Mouse (Mus musculus) liver, embryonic 13.5 days (tissue): ENCODE data around the gene Selenos. TPM values are rescaled to one million over a fixed set of nuclear protein-coding genes. Genes with fewer than 3 reads are reported as not detected.
A peak's percentile ranks its signal among the peaks of the same experiment; 100 is the strongest.

Experiments used
- ATAC-seq: fragments of 200-750 bp; cut with Nextera tagmentation; 2 replicates; pipeline ENCODE4 v1.8.0; 2017; ENCODE audit warnings: low read depth, mild to moderate bottlenecking, moderate number of reproducible peaks, moderate library complexity
- DNase-seq: peaks from one replicate; pipeline ENCODE4 v3.0.0; 2022
- H3K27ac ChIP-seq: fragments of 300-500 bp; sonication (generic); 2 replicates; pipeline ENCODE4 v1.5.1; 2015; ENCODE audit warnings: moderate library complexity, mild to moderate bottlenecking, inconsistent platforms
- H3K27me3 ChIP-seq: fragments of 300-500 bp; sonication (generic); 2 replicates; pipeline ENCODE4 v1.6.1; 2015; ENCODE audit warnings: mild to moderate bottlenecking, inconsistent platforms
- H3K36me3 ChIP-seq: fragments of 300-500 bp; sonication (generic); 2 replicates; pipeline ENCODE4 v1.6.1; 2015; ENCODE audit warnings: mild to moderate bottlenecking, inconsistent platforms
- H3K4me1 ChIP-seq: fragments of 300-500 bp; sonication (generic); replicated peaks from 2 replicates; pipeline ENCODE4 v1.6.1; 2015; ENCODE audit warnings: inconsistent platforms
- H3K4me2 ChIP-seq: fragments of 300-500 bp; sonication (generic); 2 replicates; pipeline ENCODE4 v1.6.1; 2015; ENCODE audit warnings: inconsistent platforms, mild to moderate bottlenecking, moderate library complexity
- H3K4me3 ChIP-seq: fragments of 300-500 bp; sonication (generic); replicated peaks from 2 replicates; pipeline ENCODE4 v1.5.1; 2015; ENCODE audit warnings: mild to moderate bottlenecking, inconsistent platforms
- H3K9ac ChIP-seq: fragments of 300-500 bp; sonication (generic); 2 replicates; pipeline ENCODE4 v1.6.1; 2015; ENCODE audit warnings: mild to moderate bottlenecking, inconsistent platforms
- H3K9me3 ChIP-seq: fragments of 300-500 bp; sonication (generic); replicated peaks from 2 replicates; pipeline ENCODE4 v1.6.1; 2016; ENCODE audit warnings: inconsistent platforms
- WGBS: fragments of 180-500 bp; shearing (Covaris S2); methylation state at CpG from one replicate; pipeline ENCODE4 v1.1.7; 2015; ENCODE audit not compliant: insufficient replicate concordance; 5-methylcytosine and 5-hydroxymethylcytosine counted together
- polyA plus RNA-seq: library from polyadenylated mRNA; unstranded; fragments of >200 nt; fragmentation: Nextera tagmentation; extraction: Ambion mirVana; gene quantifications from 2 replicates; pipeline ENCODE4 v1.2.1, GENCODE M21; 2015

The Selenos gene
- polyA plus RNA-seq, 1 experiment from 2014 or later, result 64.6 TPM

GRCm38 (mm10) chr7:66120702-66121396 lies 41.4 kb downstream of the Selenos start:
- ATAC-seq, result no peak
- no peaks in the 10 kb centered on the region for H3K27me3 ChIP-seq
- H3K9ac ChIP-seq, result no peak overlapping the region
- peaks cover 30% of the 10 kb centered on the region for H3K36me3 ChIP-seq
- H3K9me3 ChIP-seq, result no peaks in the 10 kb centered on the region
- no peak for DNase-seq
- no peak overlapping the region for H3K4me2 ChIP-seq
- peak overlapping the region; percentile 32; the same call in 1 of the 2 replicates for H3K27ac ChIP-seq
- peaks cover 74% of the 10 kb centered on the region for H3K4me1 ChIP-seq
- 37% methylated on average over 7 of the region's 7 CpGs for WGBS
- no peak overlapping the region for H3K4me3 ChIP-seq

- 79% methylated on average over 11 of the region's 11 CpGs for WGBS
- H3K9ac ChIP-seq, result no peak overlapping the region
- H3K4me3 ChIP-seq, result no peak overlapping the region
- peaks cover 46% of the 10 kb centered on the region for H3K36me3 ChIP-seq
- H3K27me3 ChIP-seq, result no peaks in the 10 kb centered on the region
- H3K9me3 ChIP-seq, result no peaks in the 10 kb centered on the region
- no peak overlapping the region for H3K4me2 ChIP-seq
- no peak overlapping the region for H3K27ac ChIP-seq
- DNase-seq (no peak), ATAC-seq (no peak)
- H3K4me1 ChIP-seq, result peaks cover 40% of the 10 kb centered on the region
Measured at GRCm38 (mm10) chr7:66124551-66124968, 45.1 kb downstream of the Selenos start.

- ATAC-seq, result no peak
- DNase-seq, result no peak
- Histone ChIP-seq H3K4me1 (peaks cover 32% of the 10 kb centered on the region), H3K27me3 (no peaks in the 10 kb centered on the region), H3K27ac (no peak overlapping the region), H3K9me3 (no peaks in the 10 kb centered on the region), H3K9ac (no peak overlapping the region), H3K4me3 (no peak overlapping the region), H3K36me3 (peaks cover 51% of the 10 kb centered on the region), H3K4me2 (no peak overlapping the region)
- WGBS, result 76% methylated on average over 14 of the region's 14 CpGs
Measured at GRCm38 (mm10) chr7:66125368-66125767, 45.9 kb downstream of the Selenos start.

GRCm38 (mm10) chr7:66127951-66128645 lies 48.6 kb downstream of the Selenos start:
- 84% methylated on average over 4 of the region's 4 CpGs for WGBS
- Histone ChIP-seq H3K4me2 (no peak overlapping the region), H3K36me3 (peaks cover 69% of the 10 kb centered on the region), H3K4me3 (no peak overlapping the region), H3K9me3 (no peaks in the 10 kb centered on the region), H3K4me1 (peaks cover 26% of the 10 kb centered on the region), H3K27ac (no peak overlapping the region), H3K27me3 (no peaks in the 10 kb centered on the region), H3K9ac (no peak overlapping the region)
- ATAC-seq (no peak), DNase-seq (no peak)

- no peaks in the 10 kb centered on the region for H3K9me3 ChIP-seq
- H3K4me1 ChIP-seq, result peaks cover 26% of the 10 kb centered on the region
- H3K27ac ChIP-seq, result no peak overlapping the region
- peaks cover 69% of the 10 kb centered on the region for H3K36me3 ChIP-seq
- WGBS, result 46% methylated on average over 3 of the region's 3 CpGs
- no peak overlapping the region for H3K4me2 ChIP-seq
- H3K4me3 ChIP-seq, result no peak overlapping the region
- H3K9ac ChIP-seq, result no peak overlapping the region
- no peaks in the 10 kb centered on the region for H3K27me3 ChIP-seq
- ATAC-seq (no peak), DNase-seq (no peak)
Measured at GRCm38 (mm10) chr7:66128857-66129256, 49.4 kb downstream of the Selenos start.

GRCm38 (mm10) chr7:66130296-66130695 lies 50.8 kb downstream of the Selenos start:
- Histone ChIP-seq H3K4me1 (peaks cover 31% of the 10 kb centered on the region), H3K4me3 (no peak overlapping the region), H3K9ac (no peak overlapping the region), H3K4me2 (no peak overlapping the region), H3K36me3 (peaks cover 58% of the 10 kb centered on the region), H3K27me3 (no peaks in the 10 kb centered on the region), H3K9me3 (no peaks in the 10 kb centered on the region), H3K27ac (no peak overlapping the region)
- whole genome bisulfite sequencing, result 86% methylated on average over 2 of the region's 2 CpGs
- DNase-seq (no peak), ATAC-seq (no peak)

GRCm38 (mm10) chr7:66131776-66132421 lies 52.5 kb downstream of the Selenos start:
- Histone ChIP-seq H3K36me3 (peaks cover 42% of the 10 kb centered on the region), H3K27ac (no peak overlapping the region), H3K4me1 (peaks cover 47% of the 10 kb centered on the region), H3K27me3 (no peaks in the 10 kb centered on the region), H3K9me3 (no peaks in the 10 kb centered on the region), H3K4me3 (no peak overlapping the region), H3K9ac (no peak overlapping the region), H3K4me2 (no peak overlapping the region)
- ATAC-seq (no peak), DNase-seq (no peak)
- WGBS, result 82% methylated on average over 4 of the region's 4 CpGs

GRCm38 (mm10) chr7:66134154-66134553 lies 54.7 kb downstream of the Selenos start:
- H3K27me3 ChIP-seq, result no peaks in the 10 kb centered on the region
- H3K4me1 ChIP-seq, result peaks cover 69% of the 10 kb centered on the region

GRCm38 (mm10) chr7:66135644-66136043 lies 56.2 kb downstream of the Selenos start:
- no peak overlapping the region for H3K9ac ChIP-seq
- DNase-seq (no peak), ATAC-seq (no peak)
- peaks cover 78% of the 10 kb centered on the region for H3K4me1 ChIP-seq
- WGBS, result 82% methylated on average over 3 of the region's 3 CpGs
- H3K4me2 ChIP-seq, result 0 out of 2 replicates have a peak overlapping the region, but pooled peaks have one; percentile 13
- peak overlapping the region; percentile 66 for H3K27ac ChIP-seq
- no peak overlapping the region for H3K4me3 ChIP-seq
- no peaks in the 10 kb centered on the region for H3K27me3 ChIP-seq
- no peaks in the 10 kb centered on the region for H3K9me3 ChIP-seq
- peaks cover 29% of the 10 kb centered on the region for H3K36me3 ChIP-seq

More at GRCm38 (mm10) chr7:66134154-66134553, 54.7 kb downstream of the Selenos start:
- no peaks in the 10 kb centered on the region for H3K9me3 ChIP-seq
- H3K27ac ChIP-seq, result no peak overlapping the region
- H3K36me3 ChIP-seq, result peaks cover 28% of the 10 kb centered on the region
- 87% methylated on average over 3 of the region's 3 CpGs for WGBS
- H3K4me3 ChIP-seq, result no peak overlapping the region
- no peak for ATAC-seq
- H3K9ac ChIP-seq, result no peak overlapping the region
- H3K4me2 ChIP-seq, result no peak overlapping the region
- no peak for DNase-seq

GRCm38 (mm10) chr7:66136187-66136586 lies 56.7 kb downstream of the Selenos start:
- DNase-seq (no peak), ATAC-seq (peak; percentile 37; the same call in 1 of the 2 replicates)
- Histone ChIP-seq H3K9ac (no peak overlapping the region), H3K4me1 (peaks cover 75% of the 10 kb centered on the region), H3K27ac (peak overlapping the region; percentile 66), H3K4me2 (0 out of 2 replicates have a peak overlapping the region, but pooled peaks have one; percentile 13), H3K27me3 (no peaks in the 10 kb centered on the region), H3K36me3 (peaks cover 25% of the 10 kb centered on the region), H3K9me3 (no peaks in the 10 kb centered on the region), H3K4me3 (no peak overlapping the region)

- DNase-seq, result no peak
- Histone ChIP-seq H3K9me3 (no peaks in the 10 kb centered on the region), H3K4me1 (peaks cover 65% of the 10 kb centered on the region), H3K27ac (peak overlapping the region; percentile 21; the same call in 1 of the 2 replicates), H3K36me3 (peaks cover 14% of the 10 kb centered on the region), H3K27me3 (no peaks in the 10 kb centered on the region), H3K4me2 (no peak overlapping the region), H3K4me3 (no peak overlapping the region), H3K9ac (no peak overlapping the region; the same call in 1 of the 2 replicates)
- 50% methylated on average over 4 of the region's 4 CpGs for WGBS
- peak; percentile 56 for ATAC-seq
Measured at GRCm38 (mm10) chr7:66137309-66137708, 57.9 kb downstream of the Selenos start.
